Mouse (Mus musculus): ENCODE results near the gene Hcn3.

DNA sequence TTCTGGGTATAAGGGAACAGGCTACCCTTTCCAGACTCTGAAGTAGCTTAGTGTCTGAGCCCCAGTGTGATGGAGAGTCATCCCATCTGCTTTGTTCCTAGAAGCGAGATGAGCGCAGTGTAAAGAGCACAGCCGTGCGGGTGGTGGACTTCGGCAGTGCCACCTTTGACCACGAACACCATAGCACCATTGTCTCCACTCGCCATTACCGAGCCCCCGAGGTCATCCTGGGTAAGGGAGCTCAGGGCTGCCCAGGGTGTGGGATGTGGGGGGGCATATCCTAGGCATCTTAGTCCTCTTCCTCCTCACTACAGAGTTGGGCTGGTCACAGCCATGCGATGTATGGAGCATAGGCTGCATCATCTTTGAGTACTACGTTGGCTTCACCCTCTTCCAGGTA is 14.8 kb upstream of the Hcn3 start:
- TF ChIP-seq CTCF (IDR thresholded peaks at IDR 0.05; ENCODE audit: low read depth) (no peak), EP300 (optimal IDR thresholded peaks at IDR 0.05) (no peak)
